Mouse (Mus musculus) G1E (cell line): ENCODE data around the gene Arpp19. TPM values are rescaled to one million over a fixed set of nuclear protein-coding genes. Genes with fewer than 3 reads are reported as not detected.

Source experiments
- ATAC-seq: 2 replicates; pipeline ENCODE4 v1.8.0; 2016; ENCODE audit warnings: mild to moderate bottlenecking; ENCODE audit not compliant: insufficient number of reproducible peaks, poor library complexity, low FRiP score, severe bottlenecking; ENCODE audit errors: extremely low read depth
- DNase-seq: peaks from one replicate; pipeline ENCODE4 v3.0.0; 2012; ENCODE audit warnings: low spot score
- H3K27me3 ChIP-seq: 2 replicates; pipeline ENCODE4 v1.6.1; 2012; ENCODE audit warnings: mild to moderate bottlenecking, low read length, inconsistent platforms; ENCODE audit not compliant: insufficient read depth
- H3K36me3 ChIP-seq: replicated peaks from 2 replicates; pipeline ENCODE3; 2012; ENCODE audit warnings: mild to moderate bottlenecking, inconsistent platforms
- H3K4me1 ChIP-seq: 2 replicates; pipeline ENCODE4 v1.6.1; 2012; ENCODE audit warnings: low read depth, low read length, inconsistent platforms, mixed read lengths; ENCODE audit not compliant: insufficient read depth
- H3K4me3 ChIP-seq: 2 replicates; pipeline ENCODE4 v1.5.1; 2012; ENCODE audit warnings: low read depth, mild to moderate bottlenecking, inconsistent platforms, low read length, moderate library complexity, mixed read lengths
- H3K9me3 ChIP-seq: replicated peaks from 2 replicates; pipeline ENCODE4 v1.6.1; 2012; ENCODE audit warnings: inconsistent platforms
- CTCF ChIP-seq: IDR thresholded peaks from 2 replicates; pipeline ENCODE4 v1.5.1; 2012; ENCODE audit warnings: low read depth, low read length, inconsistent platforms, mixed read lengths
- GATA1 ChIP-seq: IDR thresholded peaks from 2 replicates; pipeline ENCODE4 v1.6.1; 2012; ENCODE audit warnings: borderline replicate concordance, low read length, inconsistent platforms, mixed read lengths
- GATA2 ChIP-seq: IDR thresholded peaks from 2 replicates; pipeline ENCODE4 v1.6.1; 2012; ENCODE audit warnings: low read depth, low read length, inconsistent platforms, borderline replicate concordance
- POLR2AphosphoS5 ChIP-seq: IDR thresholded peaks from 2 replicates; pipeline ENCODE4 v1.6.1; 2012; ENCODE audit warnings: low read depth, low read length, inconsistent platforms; ENCODE audit not compliant: insufficient replicate concordance
- TAL1 ChIP-seq: conservative IDR thresholded peaks from 2 replicates; pipeline ENCODE4 v1.6.1; 2012; ENCODE audit warnings: low read depth, low read length, inconsistent platforms, mixed read lengths
- polyA plus RNA-seq: library from polyadenylated mRNA; stranded (reverse); fragments of >175 nt; gene quantifications from 2 replicates; pipeline ENCODE4 v1.2.3, GENCODE M21; 2012
- total RNA-seq, 2 experiments: library from RNA; stranded (forward) in 1 of 2; stranded (reverse) in 1 of 2; fragments of 200-1000 nt in 1 of 2; fragments of >200 nt in 1 of 2; fragmentation: Nextera tagmentation in 1 of 2; gene quantifications; 2 replicates each; pipeline ENCODE4 v1.2.3; 2014 to 2017

Arpp19 gene
- 76.8 and 89.7 TPM in 2 replicates for total RNA-seq (2014; fragmentation: Nextera tagmentation)
- total RNA-seq (2017): 205 and 219 TPM in 2 replicates
- 64.4 and 71.2 TPM in 2 replicates for polyA plus RNA-seq

GRCm38 (mm10) chr9:75037451-75038356, at the start of gene Arpp19:
TSS of gene Arpp19 (plus strand) at chr9:75037614.
- Histone ChIP-seq H3K4me1 (peaks cover 21% of the 10 kb centered on the region), H3K4me3 (peak within 1 kb of the TSS; percentile 87), H3K9me3 (no peaks in the 10 kb centered on the region), H3K27me3 (no peaks in the 10 kb centered on the region; the same call in 1 of the 2 replicates), H3K36me3 (peaks cover 23% of the 10 kb centered on the region)
- TF ChIP-seq GATA2: no peak
- ATAC-seq (peak; percentile 93), DNase-seq (peak; percentile 71)

GRCm38 (mm10) chr9:74988893-74989460, 48.4 kb upstream of the Arpp19 start:
- no peaks in the 10 kb centered on the region for H3K36me3 ChIP-seq
- no peaks in the 10 kb centered on the region for H3K9me3 ChIP-seq
- ATAC-seq (no peak), DNase-seq (no peak)
- H3K4me3 ChIP-seq: no peak overlapping the region
- no peaks in the 10 kb centered on the region for H3K4me1 ChIP-seq
- no peak for TF ChIP-seq GATA2
- TF ChIP-seq GATA1: no peak
- TF ChIP-seq CTCF: no peak
- TF ChIP-seq TAL1: no peak
- TF ChIP-seq POLR2AphosphoS5: no peak
- H3K27me3 ChIP-seq: no peaks in the 10 kb centered on the region

- Histone ChIP-seq H3K4me1 (no peaks in the 10 kb centered on the region), H3K27me3 (no peaks in the 10 kb centered on the region), H3K4me3 (no peak overlapping the region), H3K9me3 (no peaks in the 10 kb centered on the region), H3K36me3 (no peaks in the 10 kb centered on the region)
- ATAC-seq (no peak), DNase-seq (no peak)
- no peak for TF ChIP-seq GATA2
- no peak for TF ChIP-seq CTCF
- TF ChIP-seq TAL1: no peak
Measured at GRCm38 (mm10) chr9:74989990-74990389, 47.4 kb upstream of the Arpp19 start.

GRCm38 (mm10) chr9:74994611-74995257, 42.7 kb upstream of the Arpp19 start:
- DNase-seq (no peak), ATAC-seq (no peak)
- Histone ChIP-seq H3K4me3 (no peak overlapping the region), H3K4me1 (no peaks in the 10 kb centered on the region), H3K27me3 (no peaks in the 10 kb centered on the region), H3K36me3 (no peaks in the 10 kb centered on the region), H3K9me3 (no peaks in the 10 kb centered on the region)
- no peak for TF ChIP-seq CTCF
- no peak for TF ChIP-seq GATA2
- no peak for TF ChIP-seq TAL1
- no peak for TF ChIP-seq GATA1
- no peak for TF ChIP-seq POLR2AphosphoS5

- Histone ChIP-seq H3K27me3 (no peaks in the 10 kb centered on the region), H3K9me3 (no peaks in the 10 kb centered on the region), H3K4me1 (no peaks in the 10 kb centered on the region), H3K36me3 (no peaks in the 10 kb centered on the region), H3K4me3 (no peak overlapping the region)
- DNase-seq (no peak), ATAC-seq (no peak)
- TF ChIP-seq GATA1: no peak
- TF ChIP-seq CTCF: no peak
- TF ChIP-seq TAL1: no peak
- TF ChIP-seq GATA2: no peak
Measured at GRCm38 (mm10) chr9:74996349-74996748, 41.1 kb upstream of the Arpp19 start.

GRCm38 (mm10) chr9:74997976-74998375, 39.4 kb upstream of the Arpp19 start:
- TF ChIP-seq GATA1: no peak
- TF ChIP-seq TAL1: no peak
- TF ChIP-seq POLR2AphosphoS5: no peak
- TF ChIP-seq CTCF: no peak
- no peak for TF ChIP-seq GATA2
- no peak for ATAC-seq
- no peaks in the 10 kb centered on the region for H3K9me3 ChIP-seq
- no peaks in the 10 kb centered on the region for H3K4me1 ChIP-seq
- H3K4me3 ChIP-seq: no peak overlapping the region
- DNase-seq: no peak
- H3K27me3 ChIP-seq: no peaks in the 10 kb centered on the region
- no peaks in the 10 kb centered on the region for H3K36me3 ChIP-seq
